Mouse (Mus musculus): ENCODE measurements at regions not wholly inside any gene's neighbourhood (a gene's known extent, or its start where the extent isn't known, plus 50 kb on each side); places are given as distances from the start of the nearest gene placed in this dataset.

GRCm38 (mm10) chr2:75403791-75404190 lies 255.3 kb upstream of the Hnrnpa3 start:
- H3K79me2 ChIP-seq (ENCODE audit: control insufficient read depth, insufficient read depth, low read length, poor library complexity) = no peaks in the 10 kb centered on the region
- H3K36me3 ChIP-seq (ENCODE audit: control insufficient read depth in 1 of 2, insufficient read depth in 2 of 2, low read length in 2 of 2) = no peaks in the 10 kb centered on the region
- no peaks in the 10 kb centered on the region for H3K9me3 ChIP-seq (replicated peaks; ENCODE audit: insufficient read depth, low read length)

DNA sequence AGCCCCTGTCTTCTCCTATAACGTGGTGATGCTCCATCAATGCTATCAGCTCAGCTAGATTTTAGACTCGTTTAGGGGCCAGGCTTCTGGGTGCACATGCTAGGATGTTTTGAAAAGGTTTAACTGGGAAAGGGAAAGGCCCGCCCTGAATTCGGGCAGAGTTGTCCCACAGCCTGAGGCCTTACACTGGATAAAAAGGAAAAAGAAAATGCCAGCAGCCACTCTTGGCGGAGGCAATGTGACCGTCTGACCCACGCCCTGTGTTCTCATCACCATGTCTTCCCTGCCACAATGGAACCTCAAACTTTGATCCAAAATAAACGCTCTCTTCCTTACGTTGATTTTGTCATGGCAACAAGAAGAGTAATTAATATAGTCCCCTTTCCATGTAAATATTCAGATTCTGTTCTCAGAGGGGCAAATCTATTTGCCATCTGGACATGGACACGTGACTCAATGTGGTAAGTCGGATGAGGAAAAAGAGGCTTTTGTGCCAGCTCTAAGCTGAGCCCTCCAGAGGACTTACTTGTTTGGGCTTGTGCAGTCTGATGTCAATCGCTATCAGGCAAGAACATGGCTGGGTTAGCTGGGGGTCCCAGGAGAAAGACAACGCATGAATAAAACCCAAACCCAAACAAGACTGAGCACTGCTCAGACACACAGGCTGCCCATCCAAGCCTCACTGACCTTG lies 253.4 kb upstream of the Hnrnpa3 start:
- H3K4me1 ChIP-seq (ENCODE audit: control insufficient read depth in 1 of 2, insufficient read depth in 2 of 2, low read length in 2 of 2) = no peaks in the 10 kb centered on the region
- H3K9ac ChIP-seq (ENCODE audit: control insufficient read depth, low read depth, low read length, poor library complexity, severe bottlenecking) = no peak overlapping the region
- no peaks in the 10 kb centered on the region for H3K9me3 ChIP-seq (replicated peaks; ENCODE audit: insufficient read depth, low read length)
- no peak overlapping the region for H3K27ac ChIP-seq (ENCODE audit: control insufficient read depth, low read depth, low read length)
- peaks cover 7% of the 10 kb centered on the region in 2 experiments; a peak in 3 of 4 replicates for H3K27me3 ChIP-seq (ENCODE audit: control insufficient read depth in 1 of 2, insufficient read depth in 2 of 2, low read length in 2 of 2)
- H3K36me3 ChIP-seq (ENCODE audit: control insufficient read depth in 1 of 2, insufficient read depth in 2 of 2, low read length in 2 of 2) = no peaks in the 10 kb centered on the region
- H3K4me3 ChIP-seq (ENCODE audit: control insufficient read depth in 1 of 2, insufficient read depth in 1 of 2, low read depth in 2 of 2, low read length in 2 of 2) = no peak overlapping the region
- H3K79me2 ChIP-seq (ENCODE audit: control insufficient read depth, insufficient read depth, low read length, poor library complexity) = no peaks in the 10 kb centered on the region
- no peak for DNase-seq (ENCODE audit: low read depth, low spot score)
- TF ChIP-seq RCOR1 (IDR thresholded peaks at IDR 0.05; ENCODE audit: low read depth, low read length) (no peak), POLR2AphosphoS5 (IDR thresholded peaks at IDR 0.05; ENCODE audit: borderline replicate concordance, low read depth, low read length) (no peak), BHLHE40 (IDR thresholded peaks at IDR 0.05; ENCODE audit: borderline replicate concordance, low read depth, low read length) (no peak), MYB (IDR thresholded peaks at IDR 0.05; ENCODE audit: low read depth, low read length) (no peak)

More at GRCm38 (mm10) chr2:75403791-75404190, 255.3 kb upstream of the Hnrnpa3 start:
- TF ChIP-seq KAT2A (conservative IDR thresholded peaks at IDR 0.05; ENCODE audit: low read depth, low read length) = no peak
- TF ChIP-seq MAZ (IDR thresholded peaks at IDR 0.05; ENCODE audit: low read depth, low read length) = no peak
- TF ChIP-seq MYC (IDR thresholded peaks at IDR 0.05; ENCODE audit: low read depth, low read length) = no peak
- TF ChIP-seq ZMIZ1 (IDR thresholded peaks at IDR 0.05; ENCODE audit: low read depth, low read length) = no peak
- no peak for TF ChIP-seq MAFK (IDR thresholded peaks at IDR 0.05; ENCODE audit: borderline replicate concordance, low read depth, low read length)
- no peak for TF ChIP-seq ELF1 (IDR thresholded peaks at IDR 0.05; ENCODE audit: low read depth, low read length)
- TF ChIP-seq RAD21 (IDR thresholded peaks at IDR 0.05; ENCODE audit: low read depth, low read length) = no peak
- no peak for TF ChIP-seq CHD1 (IDR thresholded peaks at IDR 0.05; ENCODE audit: low read depth, low read length)
- TF ChIP-seq TCF12 (IDR thresholded peaks at IDR 0.05; ENCODE audit: low read depth, low read length) = no peak
- no peak for TF ChIP-seq HCFC1 (IDR thresholded peaks at IDR 0.05; ENCODE audit: low read depth, low read length)
- no peak for TF ChIP-seq UBTF (IDR thresholded peaks at IDR 0.05; ENCODE audit: borderline replicate concordance, insufficient read depth, low read depth, low read length)
- TF ChIP-seq MEF2A (IDR thresholded peaks at IDR 0.05; ENCODE audit: extremely low read depth, insufficient replicate concordance, low read depth, low read length, poor library complexity, severe bottlenecking) = no peak
- no peak for TF ChIP-seq ZC3H11A (IDR thresholded peaks at IDR 0.05; ENCODE audit: low read depth, low read length)
- H3K4me1 ChIP-seq (ENCODE audit: control insufficient read depth in 1 of 2, insufficient read depth in 2 of 2, low read length in 2 of 2) = no peaks in the 10 kb centered on the region
- no peak overlapping the region for H3K4me3 ChIP-seq (ENCODE audit: control insufficient read depth in 1 of 2, insufficient read depth in 1 of 2, low read depth in 2 of 2, low read length in 2 of 2)
- no peak overlapping the region for H3K9ac ChIP-seq (ENCODE audit: control insufficient read depth, low read depth, low read length, poor library complexity, severe bottlenecking)
- no peak overlapping the region for H3K27ac ChIP-seq (ENCODE audit: control insufficient read depth, low read depth, low read length)
- no peak for DNase-seq (ENCODE audit: low read depth, low spot score)
- peaks cover 4 to 8% of the 10 kb centered on the region in 2 experiments; a peak in 3 of 4 replicates for H3K27me3 ChIP-seq (ENCODE audit: control insufficient read depth in 1 of 2, insufficient read depth in 2 of 2, low read length in 2 of 2)

Data from MEL (cell line).